Mouse (Mus musculus): ENCODE results near the gene Mrps33. TPM values are rescaled to one million over a fixed set of nuclear protein-coding genes. Genes with fewer than 3 reads are reported as not detected.

The Mrps33 gene
- polyA plus RNA-seq, 1 experiment from 2014 or later, result 253 TPM

DNA sequence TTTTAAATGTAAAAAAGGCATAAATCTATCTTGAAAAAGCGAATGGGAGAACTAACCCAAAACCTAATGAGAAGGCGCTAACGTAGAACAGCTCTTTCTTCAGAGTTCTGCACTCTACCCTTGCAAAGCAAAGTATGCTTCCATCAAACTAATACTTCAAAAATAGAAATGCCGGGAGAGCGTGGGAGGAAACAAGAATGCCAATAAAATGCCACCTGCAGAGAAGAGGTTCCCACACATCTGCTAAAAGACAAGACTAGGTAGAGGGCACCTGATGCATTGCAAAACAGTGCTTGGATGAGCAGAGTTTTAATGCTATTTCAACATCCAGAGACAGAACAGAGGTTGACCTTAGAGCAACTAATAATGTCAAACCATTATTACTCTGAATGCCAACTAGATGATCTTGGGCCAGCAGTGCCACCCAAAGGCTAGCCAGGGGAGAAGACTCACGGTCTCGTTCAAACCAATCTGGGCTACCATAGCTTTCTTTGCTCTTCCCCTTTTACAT, 3.7 kb downstream of the Mrps33 start:
- H3K9ac ChIP-seq (ENCODE audit: low read length), result no peak overlapping the region
- no peak overlapping the region for H3K4me3 ChIP-seq (ENCODE audit: low read depth, low read length)
- WGBS, result 94% methylated on average over 7 of the region's 7 CpGs
- peaks cover 11% of the 10 kb centered on the region for H3K4me1 ChIP-seq (ENCODE audit: control insufficient read depth, insufficient read depth, low read length)
- no peak overlapping the region for H3K27ac ChIP-seq (ENCODE audit: low read depth, low read length)
- H3K9me3 ChIP-seq (ENCODE audit: control insufficient read depth, low read length), result no peaks in the 10 kb centered on the region
- ATAC-seq (ENCODE audit: low FRiP score), result no peak
- no peaks in the 10 kb centered on the region for H3K36me3 ChIP-seq (ENCODE audit: control insufficient read depth, insufficient read depth, low read length)
- no peak overlapping the region for H3K4me2 ChIP-seq
- no peaks in the 10 kb centered on the region for H3K27me3 ChIP-seq (ENCODE audit: control insufficient read depth, insufficient read depth, low read length)
- peak; percentile 56 for DNase-seq (ENCODE audit: low spot score, missing footprints)

DNA sequence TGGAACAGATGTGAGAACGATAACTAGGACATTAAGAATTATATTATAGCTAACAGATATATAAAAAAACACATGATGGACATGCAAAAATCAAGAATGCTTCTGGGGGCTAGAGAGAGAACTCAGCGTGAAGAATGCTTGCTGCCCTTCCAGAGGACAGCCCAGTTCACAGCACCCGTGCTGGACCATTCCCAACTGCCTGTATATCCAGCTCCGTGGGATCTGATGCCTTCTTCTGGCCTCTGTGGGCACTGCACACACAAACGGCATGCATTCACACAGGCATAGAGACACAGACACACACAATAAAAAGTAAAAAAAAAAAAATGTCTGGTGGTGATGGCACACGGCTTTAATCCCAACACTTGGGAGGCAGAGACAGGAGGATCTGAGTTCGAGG, 4.5 kb downstream of the Mrps33 start:
- Histone ChIP-seq H3K9me3 (ENCODE audit: control insufficient read depth, low read length) (no peaks in the 10 kb centered on the region), H3K4me2 (no peak overlapping the region), H3K4me3 (ENCODE audit: low read depth, low read length) (no peak overlapping the region), H3K36me3 (ENCODE audit: control insufficient read depth, insufficient read depth, low read length) (no peaks in the 10 kb centered on the region; the same call in 1 of the 2 replicates), H3K27me3 (ENCODE audit: control insufficient read depth, insufficient read depth, low read length) (no peaks in the 10 kb centered on the region), H3K4me1 (ENCODE audit: control insufficient read depth, insufficient read depth, low read length) (peaks cover 11% of the 10 kb centered on the region), H3K9ac (ENCODE audit: low read length) (no peak overlapping the region), H3K27ac (ENCODE audit: low read depth, low read length) (no peak overlapping the region)
- 93% methylated on average over 7 of the region's 7 CpGs for WGBS
- DNase-seq (ENCODE audit: low spot score, missing footprints) (no peak), ATAC-seq (ENCODE audit: low FRiP score) (no peak)

DNA sequence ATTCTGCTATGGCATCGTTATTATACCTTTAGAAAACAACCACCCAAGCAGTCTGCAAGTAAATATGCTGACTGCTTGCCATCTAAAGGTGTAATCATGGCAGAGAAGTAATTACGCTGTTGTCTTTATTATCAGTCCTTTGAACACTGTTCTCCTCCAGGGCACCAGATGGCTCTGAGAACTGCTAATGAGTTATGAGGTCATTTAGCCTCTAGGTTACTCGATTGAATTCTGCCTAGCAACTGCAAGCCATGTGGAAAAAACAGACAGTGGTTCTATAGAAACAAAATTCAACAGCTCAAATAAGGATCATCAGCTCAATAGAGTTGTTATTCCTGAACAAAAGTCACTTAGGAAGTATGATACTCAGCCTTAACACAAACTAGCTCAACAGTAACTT, 4.9 kb downstream of the Mrps33 start:
- Histone ChIP-seq H3K27me3 (ENCODE audit: control insufficient read depth, insufficient read depth, low read length) (no peaks in the 10 kb centered on the region), H3K36me3 (ENCODE audit: control insufficient read depth, insufficient read depth, low read length) (no peaks in the 10 kb centered on the region; the same call in 1 of the 2 replicates), H3K9ac (ENCODE audit: low read length) (no peak overlapping the region), H3K4me1 (ENCODE audit: control insufficient read depth, insufficient read depth, low read length) (peaks cover 11% of the 10 kb centered on the region), H3K4me3 (ENCODE audit: low read depth, low read length) (no peak overlapping the region), H3K4me2 (no peak overlapping the region), H3K9me3 (ENCODE audit: control insufficient read depth, low read length) (no peaks in the 10 kb centered on the region), H3K27ac (ENCODE audit: low read depth, low read length) (no peak overlapping the region)
- 75% methylated on average over 3 of the region's 3 CpGs for WGBS
- ATAC-seq (ENCODE audit: low FRiP score) (no peak), DNase-seq (ENCODE audit: low spot score, missing footprints) (no peak)

DNA sequence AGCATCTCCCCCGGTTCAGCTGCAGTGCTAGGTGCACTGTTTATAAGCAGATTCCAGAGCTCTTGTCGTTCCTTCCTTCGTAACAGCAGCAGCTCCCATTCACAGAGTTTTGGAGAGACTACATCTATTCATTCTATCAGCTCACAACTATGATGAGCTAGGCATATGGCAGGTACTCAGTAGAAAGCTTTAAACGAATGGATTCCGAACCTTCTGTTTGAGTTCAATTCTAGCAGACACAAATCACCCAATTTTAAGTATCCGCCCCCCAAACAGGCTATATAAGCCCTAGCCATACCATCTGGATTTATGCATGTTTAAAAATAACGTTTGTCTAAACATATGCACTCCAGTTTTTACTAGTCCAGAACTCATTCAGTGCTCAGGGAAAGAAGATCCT, 9.8 kb downstream of the Mrps33 start:
- ATAC-seq (ENCODE audit: low FRiP score), result no peak
- Histone ChIP-seq H3K4me2 (no peak overlapping the region), H3K36me3 (ENCODE audit: control insufficient read depth, insufficient read depth, low read length) (peaks cover 4% of the 10 kb centered on the region; the same call in 1 of the 2 replicates), H3K27me3 (ENCODE audit: control insufficient read depth, insufficient read depth, low read length) (no peaks in the 10 kb centered on the region), H3K4me3 (ENCODE audit: low read depth, low read length) (no peak overlapping the region), H3K27ac (ENCODE audit: low read depth, low read length) (no peak overlapping the region), H3K4me1 (ENCODE audit: control insufficient read depth, insufficient read depth, low read length) (no peaks in the 10 kb centered on the region), H3K9me3 (ENCODE audit: control insufficient read depth, low read length) (no peaks in the 10 kb centered on the region), H3K9ac (ENCODE audit: low read length) (no peak overlapping the region)
- DNase-seq (ENCODE audit: low spot score, missing footprints), result no peak
- whole genome bisulfite sequencing, result 96% methylated on average over 7 of the region's 7 CpGs

DNA sequence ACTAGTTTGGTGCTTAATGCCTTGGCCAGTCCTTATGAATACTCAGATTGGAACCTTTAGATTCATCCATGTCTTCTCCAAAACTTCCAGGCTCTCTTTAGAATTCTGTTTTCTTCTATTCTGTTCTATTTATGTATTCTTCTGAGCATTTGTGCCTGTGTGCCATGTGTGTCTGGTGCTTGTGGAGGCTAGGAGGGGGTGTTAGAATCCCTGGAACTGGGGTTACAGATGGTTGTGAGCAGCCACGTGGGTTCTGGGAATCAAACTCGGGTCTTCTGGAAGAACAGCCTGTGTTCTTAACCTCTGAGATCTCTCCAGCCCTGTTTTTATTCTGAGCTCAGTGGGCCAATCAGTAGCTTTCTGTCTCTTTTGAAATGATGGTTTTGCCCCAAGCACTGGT, 13.7 kb downstream of the Mrps33 start:
- Histone ChIP-seq H3K36me3 (ENCODE audit: control insufficient read depth, insufficient read depth, low read length) (peaks cover 4% of the 10 kb centered on the region; the same call in 1 of the 2 replicates), H3K4me2 (no peak overlapping the region), H3K4me1 (ENCODE audit: control insufficient read depth, insufficient read depth, low read length) (no peaks in the 10 kb centered on the region), H3K9me3 (ENCODE audit: control insufficient read depth, low read length) (no peaks in the 10 kb centered on the region), H3K4me3 (ENCODE audit: low read depth, low read length) (no peak overlapping the region), H3K27ac (ENCODE audit: low read depth, low read length) (no peak overlapping the region), H3K27me3 (ENCODE audit: control insufficient read depth, insufficient read depth, low read length) (no peaks in the 10 kb centered on the region), H3K9ac (ENCODE audit: low read length) (no peak overlapping the region)
- DNase-seq (ENCODE audit: low spot score, missing footprints), result no peak
- ATAC-seq (ENCODE audit: low FRiP score), result no peak
- WGBS, result 77% methylated on average over 2 of the region's 2 CpGs

DNA sequence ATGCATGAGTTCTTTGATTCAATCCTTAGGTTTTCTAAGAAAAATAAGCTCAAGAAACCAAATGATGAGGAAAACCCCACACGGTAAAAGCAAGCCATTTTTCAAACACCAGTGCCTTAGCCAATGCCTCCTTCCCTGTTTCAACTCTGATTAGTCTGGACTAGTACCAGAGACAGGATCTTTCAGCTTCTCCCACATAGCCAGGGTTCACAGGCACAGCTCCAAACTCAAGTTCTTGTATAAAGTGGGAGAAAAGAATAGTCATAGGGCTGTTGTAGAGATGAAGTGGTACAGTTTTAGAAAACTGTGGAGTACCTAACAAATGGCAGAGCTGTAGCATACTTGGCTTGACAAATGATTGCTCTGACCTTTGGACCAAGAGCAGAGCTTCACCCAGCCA, 14.6 kb downstream of the Mrps33 start:
- no peaks in the 10 kb centered on the region for H3K27me3 ChIP-seq (ENCODE audit: control insufficient read depth, insufficient read depth, low read length)
- H3K4me3 ChIP-seq (ENCODE audit: low read depth, low read length), result no peak overlapping the region
- H3K4me2 ChIP-seq, result no peak overlapping the region
- no peak overlapping the region for H3K27ac ChIP-seq (ENCODE audit: low read depth, low read length)
- no peak overlapping the region for H3K9ac ChIP-seq (ENCODE audit: low read length)
- 86% methylated on average over 1 of the region's 1 CpGs for WGBS
- no peak for ATAC-seq (ENCODE audit: low FRiP score)
- DNase-seq (ENCODE audit: low spot score, missing footprints), result no peak
- no peaks in the 10 kb centered on the region for H3K9me3 ChIP-seq (ENCODE audit: control insufficient read depth, low read length)
- H3K4me1 ChIP-seq (ENCODE audit: control insufficient read depth, insufficient read depth, low read length), result no peaks in the 10 kb centered on the region
- H3K36me3 ChIP-seq (ENCODE audit: control insufficient read depth, insufficient read depth, low read length), result peaks cover 4% of the 10 kb centered on the region; the same call in 1 of the 2 replicates

DNA sequence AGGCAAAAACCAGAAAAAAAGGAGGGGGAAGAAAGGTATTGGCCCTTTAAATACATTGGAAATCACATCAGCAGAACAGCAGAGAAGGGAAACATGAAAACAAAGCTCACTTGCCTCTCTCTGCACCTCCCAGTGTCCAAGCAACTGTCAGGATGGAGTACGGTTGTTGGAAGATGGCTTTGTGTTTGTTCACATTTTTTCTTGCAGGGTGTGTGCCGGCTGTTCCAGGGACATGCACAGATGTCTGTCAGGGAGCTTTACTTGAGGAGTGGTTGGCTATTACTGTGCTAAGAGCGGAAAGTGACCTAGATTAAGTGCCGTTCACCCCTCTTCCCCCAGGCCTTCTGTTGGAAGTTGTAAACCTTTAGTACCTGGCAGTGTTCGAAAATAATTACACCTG, 19.0 kb downstream of the Mrps33 start:
- H3K4me2 ChIP-seq, result no peak overlapping the region
- H3K36me3 ChIP-seq (ENCODE audit: control insufficient read depth, insufficient read depth, low read length), result no peaks in the 10 kb centered on the region
- no peak overlapping the region for H3K27ac ChIP-seq (ENCODE audit: low read depth, low read length)
- ATAC-seq (ENCODE audit: low FRiP score), result no peak
- H3K9me3 ChIP-seq (ENCODE audit: control insufficient read depth, low read length), result no peaks in the 10 kb centered on the region
- no peaks in the 10 kb centered on the region for H3K27me3 ChIP-seq (ENCODE audit: control insufficient read depth, insufficient read depth, low read length)
- WGBS, result 81% methylated on average over 5 of the region's 5 CpGs
- DNase-seq (ENCODE audit: low spot score, missing footprints), result peak; percentile 79
- no peak overlapping the region for H3K9ac ChIP-seq (ENCODE audit: low read length)
- no peak overlapping the region for H3K4me3 ChIP-seq (ENCODE audit: low read depth, low read length)
- H3K4me1 ChIP-seq (ENCODE audit: control insufficient read depth, insufficient read depth, low read length), result peaks cover 7% of the 10 kb centered on the region

DNA sequence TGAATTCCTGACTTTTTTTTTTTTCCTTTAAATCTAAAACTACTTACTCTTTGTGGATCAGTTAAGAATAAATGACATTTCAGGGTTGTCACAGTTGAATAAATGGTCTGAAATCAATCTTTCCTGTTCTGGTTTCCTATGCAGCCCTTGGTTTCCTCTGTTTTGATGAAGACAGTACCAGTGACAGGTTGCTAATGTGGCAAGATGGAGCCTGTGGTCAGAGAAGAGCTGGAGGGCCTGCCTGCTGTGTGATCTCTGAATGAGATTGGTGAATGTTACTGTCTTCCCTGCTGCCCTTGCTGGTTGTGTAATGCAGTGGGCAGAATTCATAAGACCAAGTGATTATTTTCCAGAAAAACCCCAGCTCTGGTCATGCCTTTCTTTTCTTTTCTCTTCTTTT, 22.4 kb downstream of the Mrps33 start:
- Histone ChIP-seq H3K9me3 (ENCODE audit: control insufficient read depth, low read length) (no peaks in the 10 kb centered on the region), H3K4me3 (ENCODE audit: low read depth, low read length) (no peak overlapping the region), H3K9ac (ENCODE audit: low read length) (no peak overlapping the region), H3K36me3 (ENCODE audit: control insufficient read depth, insufficient read depth, low read length) (no peaks in the 10 kb centered on the region), H3K4me1 (ENCODE audit: control insufficient read depth, insufficient read depth, low read length) (peaks cover 7% of the 10 kb centered on the region), H3K4me2 (no peak overlapping the region), H3K27me3 (ENCODE audit: control insufficient read depth, insufficient read depth, low read length) (no peaks in the 10 kb centered on the region), H3K27ac (ENCODE audit: low read depth, low read length) (no peak overlapping the region)
- DNase-seq (ENCODE audit: low spot score, missing footprints) (peak; percentile 82), ATAC-seq (ENCODE audit: low FRiP score) (0 out of 2 replicates have a peak, but pooled peaks have one; percentile 30)

DNA sequence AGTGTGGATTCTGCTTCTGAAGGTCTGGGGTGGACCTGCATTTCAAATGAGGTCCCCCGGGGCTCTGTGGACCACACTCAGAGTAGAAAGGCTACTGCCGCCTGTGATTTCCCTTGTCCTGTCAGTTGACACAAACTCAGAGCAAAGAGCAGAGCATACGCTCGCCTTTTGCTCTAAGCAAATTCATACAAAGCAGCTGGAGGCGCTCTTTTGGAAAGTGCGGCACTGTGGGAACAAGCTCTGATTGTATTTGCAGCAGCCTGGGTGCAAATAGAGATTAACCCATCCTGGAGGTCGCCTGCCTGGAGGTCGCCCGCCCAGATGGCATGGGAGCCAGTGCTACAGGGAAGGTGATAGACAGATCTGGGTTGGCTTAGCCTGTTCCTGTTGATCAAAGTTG, 23.0 kb downstream of the Mrps33 start:
- Histone ChIP-seq H3K9ac (ENCODE audit: low read length) (no peak overlapping the region), H3K27ac (ENCODE audit: low read depth, low read length) (peak overlapping the region; percentile 55), H3K4me1 (ENCODE audit: control insufficient read depth, insufficient read depth, low read length) (peaks cover 7% of the 10 kb centered on the region), H3K9me3 (ENCODE audit: control insufficient read depth, low read length) (no peaks in the 10 kb centered on the region), H3K36me3 (ENCODE audit: control insufficient read depth, insufficient read depth, low read length) (no peaks in the 10 kb centered on the region), H3K4me3 (ENCODE audit: low read depth, low read length) (no peak overlapping the region), H3K4me2 (peak overlapping the region; percentile 19; the same call in 1 of the 2 replicates), H3K27me3 (ENCODE audit: control insufficient read depth, insufficient read depth, low read length) (no peaks in the 10 kb centered on the region)
- 5% methylated on average over 9 of the region's 9 CpGs for WGBS
- DNase-seq (ENCODE audit: low spot score, missing footprints), result peak; percentile 94
- ATAC-seq (ENCODE audit: low FRiP score), result peak; percentile 89
